Mouse (Mus musculus) CH12.LX (cell line): ENCODE measurements around the gene Nlgn1.

Experiments used
- CTCF ChIP-seq, 2 experiments: IDR thresholded peaks in 1 of 2; conservative IDR thresholded peaks in 1 of 2; 2 replicates each; pipeline ENCODE4 v1.5.1; 2011 to 2012; ENCODE audit warnings: low read depth in 2 of 2, low read length in 2 of 2, improper control_type of control experiment in 1 of 2, inconsistent platforms in 1 of 2, mild to moderate bottlenecking in 1 of 2, moderate library complexity in 1 of 2
- ELF1 ChIP-seq: IDR thresholded peaks from 2 replicates; pipeline ENCODE4 v1.6.1; 2014; ENCODE audit warnings: low read depth, mild to moderate bottlenecking, inconsistent platforms, low read length, improper control_type of control experiment
- EP300 ChIP-seq: IDR thresholded peaks from 2 replicates; pipeline ENCODE4 v1.6.1; 2011; ENCODE audit warnings: low read length, improper control_type of control experiment
- IRF4 ChIP-seq: IDR thresholded peaks from 2 replicates; pipeline ENCODE4 v1.6.1; 2014; ENCODE audit warnings: low read depth, mild to moderate bottlenecking, inconsistent platforms, low read length, improper control_type of control experiment
- MAZ ChIP-seq: IDR thresholded peaks from 2 replicates; pipeline ENCODE4 v1.6.1; 2012; ENCODE audit warnings: low read depth, mild to moderate bottlenecking, inconsistent platforms, low read length, improper control_type of control experiment, moderate library complexity
- NELFE ChIP-seq: IDR thresholded peaks from 2 replicates; pipeline ENCODE4 v1.6.1; 2011; ENCODE audit warnings: low read depth, low read length, improper control_type of control experiment
- POLR2A ChIP-seq: IDR thresholded peaks from 2 replicates; pipeline ENCODE4 v1.6.1; 2011; ENCODE audit warnings: low read depth, mild to moderate bottlenecking, improper control_type of control experiment, low read length
- RAD21 ChIP-seq: IDR thresholded peaks from 2 replicates; pipeline ENCODE4 v1.6.1; 2011; ENCODE audit warnings: low read depth, mild to moderate bottlenecking, low read length, improper control_type of control experiment, moderate library complexity
- SIN3A ChIP-seq: IDR thresholded peaks from 2 replicates; pipeline ENCODE4 v1.6.1; 2012; ENCODE audit warnings: low read length, improper control_type of control experiment, inconsistent platforms
- USF2 ChIP-seq: conservative IDR thresholded peaks from 2 replicates; pipeline ENCODE4 v1.6.1; 2011; ENCODE audit warnings: low read depth, low read length, improper control_type of control experiment

GRCm38 (mm10) chr3:25807559-25807958, 524.7 kb downstream of the Nlgn1 start:
- TF ChIP-seq CTCF (conservative IDR thresholded peaks at IDR 0.05 in 1 of 2, IDR thresholded peaks at IDR 0.05 in 1 of 2; ENCODE audit: low read depth in 2 of 2, low read length in 2 of 2), result no peak
- TF ChIP-seq USF2, result no peak
- TF ChIP-seq RAD21, result no peak
- no peak for TF ChIP-seq IRF4
- no peak for TF ChIP-seq POLR2A
- no peak for TF ChIP-seq NELFE
- TF ChIP-seq SIN3A, result no peak
- no peak for TF ChIP-seq EP300
- TF ChIP-seq MAZ, result no peak
- no peak for TF ChIP-seq ELF1
